Mouse (Mus musculus): ENCODE measurements at regions not wholly inside any gene's neighbourhood (a gene's known extent, or its start where the extent isn't known, plus 50 kb on each side); places are given as distances from the start of the nearest gene placed in this dataset.

- Histone ChIP-seq H3K36me3 (ENCODE audit: control insufficient read depth, insufficient read depth) (no peaks in the 10 kb centered on the region), H3K79me2 (ENCODE audit: control insufficient read depth, insufficient read depth) (no peaks in the 10 kb centered on the region), H3K4me3 (ENCODE audit: insufficient read depth, poor library complexity, severe bottlenecking) (no peak overlapping the region), H3K79me3 (ENCODE audit: low read depth) (no peaks in the 10 kb centered on the region), H3K27me3 (ENCODE audit: control insufficient read depth, insufficient read depth, insufficient read length) (no peaks in the 10 kb centered on the region), H3ac (ENCODE audit: control insufficient read depth, insufficient read length, low read depth) (no peak overlapping the region)
- TF ChIP-seq MAX (IDR thresholded peaks at IDR 0.05) (no peak), MYOG (IDR thresholded peaks at IDR 0.05; ENCODE audit: control insufficient read depth, extremely low read depth, insufficient read length) (no peak), CTCF (IDR thresholded peaks at IDR 0.05; ENCODE audit: control insufficient read depth, insufficient read depth, insufficient read length) (no peak), CEBPB (IDR thresholded peaks at IDR 0.05; ENCODE audit: low read depth) (no peak), FOSL1 (IDR thresholded peaks at IDR 0.05; ENCODE audit: insufficient read depth, low read length, poor library complexity, severe bottlenecking) (no peak), USF1 (IDR thresholded peaks at IDR 0.05; ENCODE audit: low read depth) (no peak), MYOD1 (IDR thresholded peaks at IDR 0.05; ENCODE audit: control insufficient read depth, insufficient read length, low read depth) (no peak)
Observed at GRCm38 (mm10) chr11:44007526-44008040, 106.6 kb upstream of the Adra1b start.

DNA sequence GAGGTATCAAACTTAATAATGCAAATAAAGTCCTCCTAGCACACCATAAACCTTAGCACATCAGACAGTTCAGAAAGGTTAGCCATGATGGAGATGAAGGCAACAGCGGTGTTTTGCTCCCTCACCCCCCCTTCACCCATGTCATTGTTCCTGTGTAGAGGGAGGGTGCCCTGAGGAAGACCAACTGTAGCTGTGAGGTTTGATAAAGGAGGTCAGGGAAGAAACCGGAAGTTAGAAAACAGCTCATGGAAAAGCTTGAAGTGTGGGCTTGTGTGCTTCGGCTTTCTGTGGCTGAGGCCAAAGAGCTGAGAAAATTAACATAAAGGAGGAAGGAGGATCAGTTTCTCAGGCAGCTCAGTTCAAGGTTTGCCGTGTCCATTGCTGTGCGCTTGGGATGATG lies 111.3 kb upstream of the Adra1b start:
- H3K79me2 ChIP-seq (ENCODE audit: control insufficient read depth, insufficient read depth) = no peaks in the 10 kb centered on the region

GRCm38 (mm10) chr11:44013841-44014240 lies 112.8 kb upstream of the Adra1b start:
- no peaks in the 10 kb centered on the region for H3K79me2 ChIP-seq (ENCODE audit: control insufficient read depth, insufficient read depth)
- no peaks in the 10 kb centered on the region for H3K27me3 ChIP-seq (ENCODE audit: control insufficient read depth, insufficient read depth, insufficient read length)

More for the DNA sequence above, 111.3 kb upstream of the Adra1b start:
- Histone ChIP-seq H3ac (ENCODE audit: control insufficient read depth, insufficient read length, low read depth) (no peak overlapping the region), H3K79me3 (ENCODE audit: low read depth) (no peaks in the 10 kb centered on the region), H3K36me3 (ENCODE audit: control insufficient read depth, insufficient read depth) (no peaks in the 10 kb centered on the region), H3K27me3 (ENCODE audit: control insufficient read depth, insufficient read depth, insufficient read length) (no peaks in the 10 kb centered on the region), H3K4me3 (ENCODE audit: insufficient read depth, poor library complexity, severe bottlenecking) (no peak overlapping the region)
- TF ChIP-seq CTCF (IDR thresholded peaks at IDR 0.05; ENCODE audit: control insufficient read depth, insufficient read depth, insufficient read length) (no peak), CEBPB (IDR thresholded peaks at IDR 0.05; ENCODE audit: low read depth) (no peak), MYOD1 (IDR thresholded peaks at IDR 0.05; ENCODE audit: control insufficient read depth, insufficient read length, low read depth) (no peak), MAX (IDR thresholded peaks at IDR 0.05) (no peak), USF1 (IDR thresholded peaks at IDR 0.05; ENCODE audit: low read depth) (no peak), MYOG (IDR thresholded peaks at IDR 0.05; ENCODE audit: control insufficient read depth, extremely low read depth, insufficient read length) (no peak)

DNA sequence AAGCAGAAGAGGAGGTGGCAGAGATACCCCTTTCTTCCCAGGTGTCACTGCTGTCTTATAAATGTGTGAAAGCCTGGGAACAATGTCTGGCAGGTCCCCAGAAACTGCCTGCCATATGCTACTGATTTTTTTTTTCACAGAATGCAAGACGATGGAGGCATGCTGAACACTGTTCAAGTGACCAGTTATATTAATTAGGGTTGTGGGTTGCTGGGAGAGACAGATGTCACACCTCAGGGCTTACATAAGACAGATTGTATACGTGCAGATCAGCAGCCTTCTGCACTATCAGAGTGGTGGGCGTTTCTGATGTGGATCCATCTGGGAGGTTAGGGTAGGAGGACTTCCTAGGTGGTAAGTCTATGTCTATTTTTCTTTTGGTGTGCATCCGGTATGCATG lies 120.6 kb upstream of the Adra1b start:
- no peaks in the 10 kb centered on the region for H3K79me2 ChIP-seq (ENCODE audit: control insufficient read depth, insufficient read depth)
- H3K4me3 ChIP-seq (ENCODE audit: insufficient read depth, poor library complexity, severe bottlenecking) = no peak overlapping the region
- no peaks in the 10 kb centered on the region for H3K27me3 ChIP-seq (ENCODE audit: control insufficient read depth, insufficient read depth, insufficient read length)
- no peak overlapping the region for H3ac ChIP-seq (ENCODE audit: control insufficient read depth, insufficient read length, low read depth)
- no peaks in the 10 kb centered on the region for H3K79me3 ChIP-seq (ENCODE audit: low read depth)
- TF ChIP-seq FOSL1 (IDR thresholded peaks at IDR 0.05; ENCODE audit: insufficient read depth, low read length, poor library complexity, severe bottlenecking) = no peak
- no peak for TF ChIP-seq MAX (IDR thresholded peaks at IDR 0.05)
- no peak for TF ChIP-seq MYOD1 (IDR thresholded peaks at IDR 0.05; ENCODE audit: control insufficient read depth, insufficient read length, low read depth)
- no peak for TF ChIP-seq MYOG (IDR thresholded peaks at IDR 0.05; ENCODE audit: control insufficient read depth, extremely low read depth, insufficient read length)
- no peak for TF ChIP-seq CTCF (IDR thresholded peaks at IDR 0.05; ENCODE audit: control insufficient read depth, insufficient read depth, insufficient read length)
- no peak for TF ChIP-seq USF1 (IDR thresholded peaks at IDR 0.05; ENCODE audit: low read depth)
- TF ChIP-seq CEBPB (IDR thresholded peaks at IDR 0.05; ENCODE audit: low read depth) = no peak
- no peaks in the 10 kb centered on the region for H3K36me3 ChIP-seq (ENCODE audit: control insufficient read depth, insufficient read depth)

More at GRCm38 (mm10) chr11:44013841-44014240, 112.8 kb upstream of the Adra1b start:
- Histone ChIP-seq H3ac (ENCODE audit: control insufficient read depth, insufficient read length, low read depth) (no peak overlapping the region), H3K79me3 (ENCODE audit: low read depth) (no peaks in the 10 kb centered on the region), H3K4me3 (ENCODE audit: insufficient read depth, poor library complexity, severe bottlenecking) (no peak overlapping the region), H3K36me3 (ENCODE audit: control insufficient read depth, insufficient read depth) (no peaks in the 10 kb centered on the region)
- TF ChIP-seq CTCF (IDR thresholded peaks at IDR 0.05; ENCODE audit: control insufficient read depth, insufficient read depth, insufficient read length) (no peak), MAX (IDR thresholded peaks at IDR 0.05) (no peak), MYOG (IDR thresholded peaks at IDR 0.05; ENCODE audit: control insufficient read depth, extremely low read depth, insufficient read length) (no peak), USF1 (IDR thresholded peaks at IDR 0.05; ENCODE audit: low read depth) (peak; percentile 62)

DNA sequence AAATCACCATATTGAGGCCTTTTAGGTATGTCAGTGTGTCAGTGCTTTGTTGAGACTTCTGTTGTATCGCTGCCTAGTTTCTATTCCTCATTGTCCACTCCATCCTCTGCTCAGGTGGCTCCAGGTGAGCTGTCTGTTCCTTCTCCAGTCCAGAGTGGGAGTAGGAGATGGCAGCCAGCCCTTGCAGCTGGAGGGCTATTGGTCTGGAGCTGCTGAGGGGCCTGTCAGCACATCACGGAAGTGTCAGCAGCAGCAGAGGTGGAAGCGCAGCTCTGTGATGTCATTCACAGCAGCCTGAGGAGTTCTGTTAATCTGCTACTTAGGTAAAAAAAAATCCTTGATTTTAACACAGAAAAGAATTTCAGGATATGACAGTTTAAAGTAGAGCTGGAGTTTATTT lies 126.0 kb upstream of the Adra1b start:
- Histone ChIP-seq H3K36me3 (ENCODE audit: control insufficient read depth, insufficient read depth) (no peaks in the 10 kb centered on the region), H3K27me3 (ENCODE audit: control insufficient read depth, insufficient read depth, insufficient read length) (no peaks in the 10 kb centered on the region), H3ac (ENCODE audit: control insufficient read depth, insufficient read length, low read depth) (no peak overlapping the region), H3K4me3 (ENCODE audit: insufficient read depth, poor library complexity, severe bottlenecking) (no peak overlapping the region), H3K79me2 (ENCODE audit: control insufficient read depth, insufficient read depth) (no peaks in the 10 kb centered on the region), H3K79me3 (ENCODE audit: low read depth) (no peaks in the 10 kb centered on the region)
- no peak for TF ChIP-seq FOSL1 (IDR thresholded peaks at IDR 0.05; ENCODE audit: insufficient read depth, low read length, poor library complexity, severe bottlenecking)

GRCm38 (mm10) chr11:44046083-44046482 lies 145.1 kb upstream of the Adra1b start:
- H3K27me3 ChIP-seq (ENCODE audit: control insufficient read depth, insufficient read depth, insufficient read length) = no peaks in the 10 kb centered on the region
- no peak overlapping the region for H3K4me3 ChIP-seq (ENCODE audit: insufficient read depth, poor library complexity, severe bottlenecking)
- no peak overlapping the region for H3ac ChIP-seq (ENCODE audit: control insufficient read depth, insufficient read length, low read depth)
- H3K79me3 ChIP-seq (ENCODE audit: low read depth) = no peaks in the 10 kb centered on the region
- no peak for TF ChIP-seq MYOG (IDR thresholded peaks at IDR 0.05; ENCODE audit: control insufficient read depth, extremely low read depth, insufficient read length)
- TF ChIP-seq MYOD1 (IDR thresholded peaks at IDR 0.05; ENCODE audit: control insufficient read depth, insufficient read length, low read depth) = no peak
- TF ChIP-seq MAX (IDR thresholded peaks at IDR 0.05) = no peak
- no peak for TF ChIP-seq USF1 (IDR thresholded peaks at IDR 0.05; ENCODE audit: low read depth)
- no peak for TF ChIP-seq CEBPB (IDR thresholded peaks at IDR 0.05; ENCODE audit: low read depth)
- TF ChIP-seq CTCF (IDR thresholded peaks at IDR 0.05; ENCODE audit: control insufficient read depth, insufficient read depth, insufficient read length) = no peak
- TF ChIP-seq FOSL1 (IDR thresholded peaks at IDR 0.05; ENCODE audit: insufficient read depth, low read length, poor library complexity, severe bottlenecking) = no peak
- H3K36me3 ChIP-seq (ENCODE audit: control insufficient read depth, insufficient read depth) = no peaks in the 10 kb centered on the region
- H3K79me2 ChIP-seq (ENCODE audit: control insufficient read depth, insufficient read depth) = no peaks in the 10 kb centered on the region

All from C2C12 (cell line).